Mouse (Mus musculus): ENCODE measurements around the gene 1700001P01Rik.

- TF ChIP-seq CTCF (IDR thresholded peaks at IDR 0.05; ENCODE audit: borderline replicate concordance, insufficient read depth, low read depth, low read length): no peak
- TF ChIP-seq POLR2A (IDR thresholded peaks at IDR 0.05; ENCODE audit: borderline replicate concordance, insufficient read depth, low read length): no peak
These were observed 41.7 kb upstream of the 1700001P01Rik start for GRCm38 (mm10) chr11:97817379-97817778.

All from cerebellum, adult 2 months (tissue).